Comparison of ENCODE assay signal across 12 mouse cellular contexts in genomic region chr15:99283456-99283855, GRCm38 (mm10). TPM values are rescaled to one million over a fixed set of nuclear protein-coding genes. Genes with fewer than 3 reads are reported as not detected.
DNase-seq lines count a peak whose midpoint lies in the region; ATAC-seq and TF ChIP-seq lines count a peak whose summit lies in the region.
"Had no signal": no experiment of that assay in that cellular context is flagged by ENCODE, and none has a peak within 500 bp of the region (broad histone marks: within the 10 kb centered on the region; RNA-seq: fewer than 3 reads in every experiment).

No protein-coding gene starts in this region.

- no peak overlapping the region for H3K4me3 ChIP-seq in intestine, postnatal 0 days (ENCODE audit: low read depth, low read length)
- H3K4me3 ChIP-seq in intestine, embryonic 15.5 days (replicated peaks), result no peak overlapping the region
- no peak overlapping the region for H3K4me3 ChIP-seq in E14TG2a.4 (replicated peaks; ENCODE audit: low read length)
- H3K4me3 ChIP-seq in liver, postnatal 0 days (ENCODE audit: low read depth, low read length), result no peak overlapping the region
- H3K4me3 ChIP-seq in embryonic facial prominence, embryonic 10.5 days, result no peak overlapping the region
- H3K4me3 ChIP-seq: heart, embryonic 10.5 days; midbrain, embryonic 13.5 days had no signal

- no peaks in the 10 kb centered on the region for H3K27me3 ChIP-seq in intestine, postnatal 0 days (replicated peaks; ENCODE audit: control insufficient read depth, insufficient read depth, low read length)
- no peaks in the 10 kb centered on the region for H3K27me3 ChIP-seq in intestine, embryonic 15.5 days (replicated peaks)
- peaks cover 16% of the 10 kb centered on the region for H3K27me3 ChIP-seq in E14TG2a.4 (ENCODE audit: insufficient read depth, low read length)
- H3K27me3 ChIP-seq in liver, postnatal 0 days (ENCODE audit: insufficient read depth, low read length), result no peaks in the 10 kb centered on the region
- 0 out of 2 replicates have a peak, but pooled peaks cover 5% of the 10 kb centered on the region for H3K27me3 ChIP-seq in embryonic facial prominence, embryonic 10.5 days (replicated peaks; ENCODE audit: low read depth, poor library complexity, severe bottlenecking)
- H3K27me3 ChIP-seq: midbrain, embryonic 13.5 days had no signal

- H3K4me1 ChIP-seq in intestine, postnatal 0 days (replicated peaks; ENCODE audit: control insufficient read depth, insufficient read depth, low read length), result no peaks in the 10 kb centered on the region
- peaks cover 10% of the 10 kb centered on the region; the same call in 1 of the 2 replicates for H3K4me1 ChIP-seq in intestine, embryonic 15.5 days (replicated peaks)
- H3K4me1 ChIP-seq in E14TG2a.4 (replicated peaks; ENCODE audit: low read depth, low read length), result peaks cover 22% of the 10 kb centered on the region
- H3K4me1 ChIP-seq in liver, postnatal 0 days (ENCODE audit: insufficient read depth), result peaks cover 4% of the 10 kb centered on the region; the same call in 1 of the 2 replicates
- peaks cover 12% of the 10 kb centered on the region for H3K4me1 ChIP-seq in embryonic facial prominence, embryonic 10.5 days
- H3K4me1 ChIP-seq: midbrain, embryonic 13.5 days had no signal

- ATAC-seq in intestine, postnatal 0 days, result no peak
- no peak for ATAC-seq in intestine, embryonic 15.5 days
- ATAC-seq in liver, postnatal 0 days, result no peak
- ATAC-seq: forebrain, embryonic 16.5 days; hindbrain, embryonic 16.5 days; midbrain, embryonic 13.5 days had no signal

- WGBS in intestine, postnatal 0 days, result 66% methylated on average over 10 of the region's 10 CpGs
- WGBS in intestine, embryonic 15.5 days, result 63% methylated on average over 10 of the region's 10 CpGs
- 53% methylated on average over 10 of the region's 10 CpGs for whole genome bisulfite sequencing in liver, postnatal 0 days (ENCODE audit: insufficient replicate concordance)
- WGBS in embryonic facial prominence, embryonic 10.5 days, result 64% methylated on average over 10 of the region's 10 CpGs

- H3K9ac ChIP-seq in intestine, postnatal 0 days (ENCODE audit: low read depth, low read length), result no peak overlapping the region
- H3K9ac ChIP-seq in intestine, embryonic 15.5 days, result no peak overlapping the region
- no peak overlapping the region for H3K9ac ChIP-seq in liver, postnatal 0 days (replicated peaks)
- H3K9ac ChIP-seq: midbrain, embryonic 13.5 days had no signal

- H3K4me2 ChIP-seq in intestine, postnatal 0 days (replicated peaks; ENCODE audit: low read depth), result no peak overlapping the region
- no peak overlapping the region for H3K4me2 ChIP-seq in intestine, embryonic 15.5 days (replicated peaks)
- H3K4me2 ChIP-seq in liver, postnatal 0 days (ENCODE audit: low read depth, low read length), result no peak overlapping the region
- H3K4me2 ChIP-seq: midbrain, embryonic 13.5 days had no signal

- H3K27ac ChIP-seq in intestine, postnatal 0 days (ENCODE audit: low read depth, low read length), result no peak overlapping the region
- H3K27ac ChIP-seq in intestine, embryonic 15.5 days, result no peak overlapping the region
- no peak overlapping the region for H3K27ac ChIP-seq in liver, postnatal 0 days (ENCODE audit: low read depth)
- no peak overlapping the region for H3K27ac ChIP-seq in embryonic facial prominence, embryonic 10.5 days (replicated peaks)
- H3K27ac ChIP-seq: heart, embryonic 10.5 days; midbrain, embryonic 13.5 days had no signal

- TF ChIP-seq EP300 in liver, postnatal 0 days (IDR thresholded peaks at IDR 0.05; ENCODE audit: low read depth), result no peak

- H3K36me3 ChIP-seq in intestine, postnatal 0 days (ENCODE audit: control insufficient read depth, insufficient read depth), result no peaks in the 10 kb centered on the region
- no peaks in the 10 kb centered on the region for H3K36me3 ChIP-seq in intestine, embryonic 15.5 days
- no peaks in the 10 kb centered on the region for H3K36me3 ChIP-seq in E14TG2a.4 (ENCODE audit: insufficient read depth, low read length)
- no peaks in the 10 kb centered on the region for H3K36me3 ChIP-seq in liver, postnatal 0 days (replicated peaks; ENCODE audit: insufficient read depth, low read length)
- H3K36me3 ChIP-seq in embryonic facial prominence, embryonic 10.5 days (replicated peaks), result no peaks in the 10 kb centered on the region
- H3K36me3 ChIP-seq: heart, embryonic 10.5 days; midbrain, embryonic 13.5 days had no signal

- peak; percentile 45 for DNase-seq in 416B (ENCODE audit: low read depth)
- DNase-seq in liver, postnatal 0 days, result no peak
- DNase-seq in yolk sac, embryonic 10.5 days (ENCODE audit: low spot score), result no peak
- DNase-seq in embryonic facial prominence, embryonic 10.5 days (ENCODE audit: low spot score), result no peak
- DNase-seq in right cerebral cortex, postnatal 10 days (ENCODE audit: low spot score in 2 of 2), result no peak

- no peaks in the 10 kb centered on the region for H3K9me3 ChIP-seq in intestine, postnatal 0 days (ENCODE audit: control insufficient read depth)
- H3K9me3 ChIP-seq in intestine, embryonic 15.5 days, result no peaks in the 10 kb centered on the region
- peaks cover 8% of the 10 kb centered on the region for H3K9me3 ChIP-seq in E14TG2a.4 (ENCODE audit: low read length)
- no peaks in the 10 kb centered on the region for H3K9me3 ChIP-seq in liver, postnatal 0 days (ENCODE audit: low read length)
- no peaks in the 10 kb centered on the region for H3K9me3 ChIP-seq in embryonic facial prominence, embryonic 10.5 days
- H3K9me3 ChIP-seq: heart, embryonic 10.5 days; midbrain, embryonic 13.5 days had no signal

- TF ChIP-seq CTCF in intestine, postnatal 0 days (IDR thresholded peaks at IDR 0.05; ENCODE audit: low read depth), result peak; percentile 62
- peak; percentile 65 for TF ChIP-seq CTCF in E14TG2a.4 (conservative IDR thresholded peaks at IDR 0.05; ENCODE audit: low read length)
- TF ChIP-seq CTCF in liver, postnatal 0 days (IDR thresholded peaks at IDR 0.05; ENCODE audit: low read depth), result peak; percentile 57

RNA-seq across cellular contexts. Expression of gene Prpf40b, which starts 11.4 kb away (rescaled TPM):
- polyA plus RNA-seq in intestine, postnatal 0 days (2015; fragmentation: Nextera tagmentation; extraction: Ambion mirVana), result 10.8 and 12.7 TPM in 2 replicates
- 35.0 and 42.6 TPM in 2 replicates for polyA plus RNA-seq in intestine, embryonic 15.5 days (2015; fragmentation: Nextera tagmentation; extraction: Ambion mirVana)
- polyA plus RNA-seq in liver, postnatal 0 days (2015; fragmentation: Nextera tagmentation; extraction: Ambion mirVana), result 7.1 and 8.6 TPM in 2 replicates
- polyA plus RNA-seq in embryonic facial prominence, embryonic 10.5 days (2016; fragmentation: Nextera tagmentation; extraction: Ambion mirVana), result 72.3 and 76.1 TPM in 2 replicates

RNA-seq across cellular contexts. Expression of gene Fam186b, which starts 12.2 kb away (rescaled TPM):
- not detected in 2 replicates for polyA plus RNA-seq in intestine, postnatal 0 days (2015; fragmentation: Nextera tagmentation; extraction: Ambion mirVana)
- 0.18 TPM in 1 of 2 replicates, not detected in the other for polyA plus RNA-seq in intestine, embryonic 15.5 days (2015; fragmentation: Nextera tagmentation; extraction: Ambion mirVana)
- not detected in 2 replicates for polyA plus RNA-seq in liver, postnatal 0 days (2015; fragmentation: Nextera tagmentation; extraction: Ambion mirVana)
- polyA plus RNA-seq in embryonic facial prominence, embryonic 10.5 days (2016; fragmentation: Nextera tagmentation; extraction: Ambion mirVana), result 0.30 TPM in 1 of 2 replicates, not detected in the other

RNA-seq across cellular contexts. Expression of gene Mcrs1, which starts 31.7 kb away (rescaled TPM):
- polyA plus RNA-seq in intestine, postnatal 0 days (2015; fragmentation: Nextera tagmentation; extraction: Ambion mirVana), result 86.8 and 92.0 TPM in 2 replicates
- 119 and 121 TPM in 2 replicates for polyA plus RNA-seq in intestine, embryonic 15.5 days (2015; fragmentation: Nextera tagmentation; extraction: Ambion mirVana)
- polyA plus RNA-seq in liver, postnatal 0 days (2015; fragmentation: Nextera tagmentation; extraction: Ambion mirVana), result 25.1 and 27.2 TPM in 2 replicates
- polyA plus RNA-seq in embryonic facial prominence, embryonic 10.5 days (2016; fragmentation: Nextera tagmentation; extraction: Ambion mirVana), result 185 and 189 TPM in 2 replicates

RNA-seq across cellular contexts. Expression of gene Kcnh3, which starts 58.8 kb away (rescaled TPM):
- 0.20 and 0.48 TPM in 2 replicates for polyA plus RNA-seq in intestine, postnatal 0 days (2015; fragmentation: Nextera tagmentation; extraction: Ambion mirVana)
- 0.45 and 1.00 TPM in 2 replicates for polyA plus RNA-seq in intestine, embryonic 15.5 days (2015; fragmentation: Nextera tagmentation; extraction: Ambion mirVana)
- 0.05 and 0.07 TPM in 2 replicates for polyA plus RNA-seq in liver, postnatal 0 days (2015; fragmentation: Nextera tagmentation; extraction: Ambion mirVana)
- 0.25 TPM in 2 replicates for polyA plus RNA-seq in embryonic facial prominence, embryonic 10.5 days (2016; fragmentation: Nextera tagmentation; extraction: Ambion mirVana)
